Mouse (Mus musculus): ENCODE results near the gene C1qtnf7. TPM values are rescaled to one million over a fixed set of nuclear protein-coding genes. Genes with fewer than 3 reads are reported as not detected.

The C1qtnf7 gene
- 0.48 TPM in 1 of 2 replicates, not detected in the other for polyA plus RNA-seq (2012; ENCODE audit: low replicate concordance)

DNA sequence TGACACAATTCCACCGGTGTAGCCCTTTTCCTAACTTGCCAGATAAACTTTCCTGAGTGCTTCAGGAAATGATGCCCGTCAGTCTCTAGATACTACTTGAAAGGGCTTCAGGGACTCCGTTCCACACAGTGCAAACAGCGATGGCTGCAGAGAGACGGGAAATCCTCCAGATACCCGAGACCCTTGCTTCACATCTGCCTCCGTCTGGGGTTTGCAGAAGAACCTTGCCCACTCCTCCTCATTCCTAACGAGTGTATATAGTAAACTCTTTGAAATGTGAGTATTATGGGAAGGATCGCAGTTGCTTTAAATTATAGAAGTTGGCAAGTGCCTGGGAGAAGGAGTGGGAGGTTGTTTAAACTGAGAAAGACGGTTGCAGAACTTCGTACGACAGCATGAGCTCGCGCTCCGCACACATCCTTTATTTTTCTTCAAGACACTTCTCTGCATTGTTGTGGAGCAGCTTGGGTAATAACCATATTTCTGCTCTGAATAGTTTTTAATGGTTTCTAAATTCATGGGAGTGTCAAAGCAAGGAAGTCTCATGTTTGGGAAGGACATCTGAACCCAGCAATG, at the start of gene C1qtnf7:
TSS of gene C1qtnf7 (plus strand) at position 138 of the 576 bp plus-strand sequence.

GRCm38 (mm10) chr5:43661997-43662961, 146.9 kb downstream of the C1qtnf7 start, which contains the start of gene Cc2d2a:
Gene Cc2d2a (plus strand): TSS chr5:43662346.

Other genes starting within 250 kb of the C1qtnf7 start
- 0.03 and 0.08 TPM in 2 replicates for gene Cc2d2a, start 146.8 kb downstream of the C1qtnf7 start, polyA plus RNA-seq (2012; ENCODE audit: low replicate concordance)

All from hematopoietic multipotent progenitor cell, adult 10-12 weeks (in vitro differentiated cells).